Mouse (Mus musculus) yolk sac, embryonic 10.5 days (tissue): ENCODE data around the gene Foxa3.
A peak's percentile ranks its signal among the peaks of the same experiment; 100 is the strongest.
"Not testable (repeated sequence)": the region's sequence is repeated elsewhere in the genome, so short reads cannot be mapped to it uniquely, and the experiment has no call there.

Source experiments
- DNase-seq: peaks from one replicate; pipeline ENCODE4 v3.0.0-alpha.2; 2017; ENCODE audit warnings: low spot score

Foxa3 gene

GRCm38 (mm10) chr7:19023357-19023814 lies at the start of gene Foxa3:
Gene Foxa3 (minus strand): TSS chr7:19023538.
- peak; percentile 83 for DNase-seq

- not testable (repeated sequence) for DNase-seq
Measured at GRCm38 (mm10) chr7:19071024-19071423, 47.7 kb upstream of the Foxa3 start.

GRCm38 (mm10) chr7:19069500-19069899 lies 46.2 kb upstream of the Foxa3 start:
- no peak for DNase-seq

DNA sequence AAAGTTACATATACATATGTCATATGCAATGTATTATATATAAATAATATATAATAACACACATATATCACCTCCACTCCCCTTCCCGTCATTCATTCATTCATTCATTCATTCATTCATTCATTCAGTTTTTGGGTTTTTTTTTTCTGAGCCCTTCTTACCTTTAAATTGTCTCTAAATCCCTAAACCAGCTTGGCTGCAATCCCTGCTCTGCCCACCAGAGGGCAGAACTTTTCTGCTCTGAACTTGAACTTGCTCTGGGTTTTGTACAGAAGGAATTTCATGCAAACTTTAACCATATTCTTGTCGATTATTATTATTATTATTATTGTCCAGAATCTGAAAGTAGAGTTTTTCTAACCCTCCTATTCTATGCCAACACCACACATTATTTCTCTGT lies 45.4 kb upstream of the Foxa3 start:
- DNase-seq = no peak

GRCm38 (mm10) chr7:19067935-19068334 lies 44.6 kb upstream of the Foxa3 start:
- DNase-seq = no peak

DNA sequence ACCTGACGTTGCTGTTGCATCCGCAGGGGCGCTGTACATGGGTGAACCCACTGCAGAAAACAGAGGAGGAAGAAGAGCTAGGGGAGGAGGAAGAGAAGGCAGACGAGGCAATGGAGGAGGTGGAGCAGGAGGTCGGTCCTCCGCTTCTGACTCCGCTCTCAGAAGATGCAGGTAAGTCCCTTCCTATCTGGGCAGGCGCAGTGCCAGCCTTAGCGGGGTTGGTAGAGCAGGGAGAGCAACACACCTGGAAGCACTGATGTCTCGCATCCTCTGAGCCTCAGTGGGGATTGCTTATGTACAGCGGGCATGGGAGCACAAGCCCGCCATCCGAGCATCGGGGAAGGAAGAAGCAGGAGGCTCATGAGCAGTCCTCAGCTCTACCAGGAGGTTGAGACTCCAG lies 43.7 kb upstream of the Foxa3 start:
- DNase-seq = no peak

GRCm38 (mm10) chr7:19065896-19066295 lies 42.6 kb upstream of the Foxa3 start:
- no peak for DNase-seq

GRCm38 (mm10) chr7:19057405-19057804 lies 34.1 kb upstream of the Foxa3 start:
- DNase-seq = no peak

- no peak for DNase-seq
Measured at GRCm38 (mm10) chr7:19055108-19055507, 31.8 kb upstream of the Foxa3 start.

DNA sequence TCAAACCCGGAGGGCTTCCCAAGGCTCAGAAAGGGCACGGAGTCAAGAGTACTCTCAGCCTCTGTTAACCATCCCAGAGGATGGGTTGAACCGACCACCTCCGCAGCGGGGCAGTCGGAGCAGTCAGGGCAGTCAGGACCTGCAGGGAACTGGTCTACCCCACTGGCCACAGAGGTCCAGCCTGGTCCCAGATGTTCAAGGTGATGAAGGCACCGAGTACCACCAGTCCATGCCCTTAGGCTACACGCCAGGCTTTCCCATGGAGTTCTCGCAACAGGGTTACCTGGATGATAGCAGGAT lies 31.4 kb upstream of the Foxa3 start:
- DNase-seq = no peak

- peak; percentile 23 for DNase-seq
Measured at GRCm38 (mm10) chr7:19054047-19054776, 30.9 kb upstream of the Foxa3 start, which contains the start of gene Rsph6a. Gene Rsph6a (plus strand): TSS chr7:19054690.

DNA sequence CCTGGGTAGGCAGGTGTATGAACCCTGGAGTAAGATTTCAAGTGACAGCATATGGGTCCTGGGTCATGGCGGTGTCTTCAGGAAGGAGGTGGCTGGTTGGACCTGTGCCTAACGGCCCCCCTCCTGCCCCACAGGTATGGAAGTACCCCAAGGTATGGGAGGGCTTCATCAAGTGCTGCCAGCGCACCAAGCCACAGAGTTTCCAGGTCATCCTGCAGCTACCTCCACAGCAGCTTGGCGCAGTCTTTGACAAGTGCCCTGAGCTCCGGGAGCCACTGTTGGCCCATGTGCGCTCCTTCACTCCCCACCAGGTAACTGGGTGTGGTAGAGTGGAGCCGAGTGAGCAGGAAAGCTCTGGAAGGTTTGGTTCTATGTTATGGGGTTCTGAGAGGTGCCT lies 29.8 kb upstream of the Foxa3 start:
- no peak for DNase-seq

DNA sequence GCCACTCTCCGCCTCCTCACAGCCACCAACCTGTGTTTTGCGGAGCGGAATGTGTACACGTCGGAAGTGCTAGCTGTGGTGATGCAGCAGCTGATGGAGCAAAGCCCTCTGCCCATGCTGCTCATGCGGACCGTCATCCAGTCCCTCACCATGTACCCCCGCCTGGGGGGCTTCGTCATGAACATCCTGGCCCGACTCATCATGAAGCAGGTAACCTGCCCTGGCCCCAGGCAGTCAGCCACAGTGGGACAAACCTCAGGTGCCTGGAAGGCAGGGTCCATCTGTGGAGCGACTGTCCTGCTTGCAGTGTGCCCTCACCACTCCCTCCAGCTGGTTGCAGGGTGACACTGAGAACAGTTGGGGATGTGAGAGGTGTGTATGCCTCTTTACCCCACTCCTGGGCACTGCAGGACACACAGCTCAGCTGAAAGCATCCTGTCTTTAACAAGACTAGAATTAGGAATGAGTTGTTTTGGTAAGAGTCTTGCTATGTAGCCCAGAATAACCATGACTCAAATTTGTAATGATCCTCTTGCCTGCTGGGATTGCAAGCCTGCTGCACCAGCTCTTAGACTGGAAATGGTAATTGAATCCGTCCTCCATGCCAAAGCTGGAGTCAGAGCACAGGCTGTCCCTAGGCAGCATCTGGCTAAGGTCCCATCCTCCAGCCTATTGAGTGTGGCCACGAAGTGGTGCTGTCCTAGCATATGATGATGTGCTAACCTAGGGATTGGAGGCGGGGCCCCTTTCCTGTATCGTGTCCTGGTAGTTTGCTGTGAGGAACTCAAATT lies 29.2 kb upstream of the Foxa3 start:
- no peak for DNase-seq

DNA sequence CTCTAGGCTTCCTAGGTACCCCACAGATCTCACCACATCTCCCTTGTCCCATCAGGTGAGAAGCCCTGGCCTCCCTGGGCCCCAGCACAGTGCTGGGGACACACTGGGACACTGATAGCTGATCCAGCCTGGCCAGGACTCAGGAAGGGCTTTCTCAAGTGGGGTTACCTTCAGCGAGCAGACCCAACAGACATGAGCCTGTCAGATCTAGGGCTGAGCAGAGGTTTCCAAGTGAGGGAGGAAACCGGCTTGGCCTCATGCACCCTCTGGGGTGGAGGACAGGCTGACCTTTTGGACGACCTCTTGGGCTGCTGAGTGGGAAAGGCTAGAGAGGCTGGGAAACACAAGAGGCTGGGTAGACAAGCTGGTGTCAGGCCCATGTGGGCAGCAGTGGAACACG lies 27.8 kb upstream of the Foxa3 start:
- no peak for DNase-seq

DNA sequence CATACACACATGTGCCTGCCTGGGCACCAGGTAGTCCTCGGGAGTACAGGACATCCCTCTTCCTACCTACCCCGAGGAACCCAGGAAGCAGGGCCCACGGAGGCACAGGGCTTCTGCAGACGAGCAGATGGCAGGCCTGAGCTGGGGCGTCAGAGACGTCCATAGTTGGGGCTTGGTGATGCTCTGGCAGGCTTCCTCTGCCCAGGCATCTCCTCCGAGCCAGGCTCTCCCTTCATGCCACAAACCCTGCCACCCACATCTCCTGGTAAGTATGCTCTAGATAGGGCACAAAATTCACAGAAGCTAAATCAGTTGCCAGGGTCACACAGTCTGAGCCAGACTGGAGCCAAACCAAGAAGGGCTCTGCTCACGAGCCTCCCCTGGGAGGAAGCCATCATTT lies 26.8 kb upstream of the Foxa3 start:
- DNase-seq = no peak

DNA sequence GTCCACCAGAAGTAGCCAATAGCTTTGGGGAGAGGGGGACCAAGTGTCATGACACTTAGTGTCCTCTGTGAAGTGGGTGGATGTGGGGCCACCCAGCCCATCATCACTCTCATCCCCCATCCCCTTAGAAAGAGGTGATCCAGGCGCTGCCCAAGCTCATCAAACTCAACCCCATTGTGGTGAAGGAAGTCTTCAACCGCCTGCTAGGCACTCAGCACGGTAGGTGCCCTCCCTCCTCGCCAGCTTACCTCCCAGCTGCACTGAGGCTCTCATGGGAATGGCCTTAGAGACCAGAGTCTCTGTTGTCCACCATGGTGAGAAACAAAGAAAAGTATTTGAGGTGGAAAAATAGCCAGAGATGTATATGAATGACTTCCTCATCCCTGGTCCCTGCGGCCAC lies 25.9 kb upstream of the Foxa3 start:
- DNase-seq = no peak

- no peak for DNase-seq
Measured at GRCm38 (mm10) chr7:19048006-19048527, 24.7 kb upstream of the Foxa3 start.

DNA sequence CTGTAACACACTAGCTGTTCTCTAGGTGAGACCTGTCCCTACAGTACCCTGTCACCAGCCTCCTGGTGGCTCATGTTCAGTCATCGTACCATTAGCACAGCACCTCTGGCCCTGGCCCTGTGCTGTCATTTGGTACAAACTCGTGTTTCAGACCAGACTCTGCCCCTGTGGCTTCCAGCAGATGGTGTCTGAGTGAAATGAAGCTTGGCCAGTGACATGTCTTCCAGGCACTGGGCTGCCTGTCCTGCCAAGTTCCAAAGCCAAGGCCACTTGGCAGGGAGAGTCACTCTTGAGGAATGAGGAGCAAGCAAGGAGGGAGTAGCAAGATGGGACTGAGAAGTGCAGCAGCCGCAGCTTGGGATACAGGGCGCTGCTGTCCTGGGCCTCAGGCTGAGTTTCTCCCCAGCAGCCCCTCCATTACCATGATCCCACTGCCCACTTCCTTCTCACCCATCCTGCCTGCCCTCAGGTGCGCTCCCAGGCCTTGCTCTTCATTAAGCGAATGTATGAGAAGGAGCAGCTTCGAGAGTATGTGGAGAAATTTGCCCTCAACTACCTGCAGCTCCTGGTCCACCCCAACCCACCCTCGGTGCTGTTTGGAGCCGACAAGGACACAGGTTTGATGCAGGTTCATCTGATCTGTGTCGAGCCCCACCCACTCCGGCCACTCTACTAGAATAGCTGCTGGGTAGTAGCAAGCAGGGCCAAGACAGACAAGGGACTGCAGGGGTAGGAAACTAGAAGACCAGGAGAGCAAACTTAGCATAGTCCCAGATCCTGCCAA lies 23.1 kb upstream of the Foxa3 start:
- DNase-seq = no peak

DNA sequence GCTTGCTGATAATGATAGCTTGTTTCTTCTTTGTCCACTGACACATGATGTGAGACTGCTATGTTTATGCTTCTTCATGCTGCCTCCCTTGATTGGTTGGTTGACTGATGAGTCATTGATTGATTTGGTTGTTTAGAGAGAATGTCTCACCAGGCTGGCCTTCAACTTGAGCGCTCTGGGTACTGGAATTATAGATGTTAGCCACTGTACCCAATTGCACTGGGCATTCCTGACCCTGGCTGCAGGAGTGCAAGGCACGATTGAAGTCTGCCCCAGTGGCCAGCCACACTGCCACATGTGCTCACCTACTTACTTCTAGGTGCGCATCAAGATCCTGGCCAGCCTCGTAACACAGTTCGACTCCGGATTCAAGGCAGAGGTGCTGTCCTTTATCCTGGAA lies 21.3 kb upstream of the Foxa3 start:
- DNase-seq = no peak

DNA sequence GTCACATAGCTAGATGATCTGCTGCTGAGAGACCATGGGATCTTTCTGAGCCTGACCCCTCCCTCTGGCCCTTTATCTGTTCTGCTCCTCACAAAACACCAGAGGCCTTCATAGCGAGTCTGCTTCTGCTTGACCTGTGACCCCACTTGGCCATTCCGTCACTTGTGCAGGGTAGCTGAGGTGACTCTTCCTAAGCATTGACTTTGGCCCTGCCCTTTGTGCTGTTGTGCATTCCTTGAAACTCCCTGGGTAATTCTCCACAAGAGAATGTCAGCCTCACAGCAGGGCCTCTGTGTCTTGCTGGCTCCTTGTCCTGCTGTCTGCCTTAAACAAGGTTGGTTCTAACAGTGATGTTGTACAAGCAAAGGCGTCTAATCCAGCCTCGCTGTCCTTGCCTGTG lies 8.3 kb upstream of the Foxa3 start:
- DNase-seq = peak; percentile 75

- peak; percentile 35 for DNase-seq
Measured at GRCm38 (mm10) chr7:19029084-19029653, 5.8 kb upstream of the Foxa3 start.

DNA sequence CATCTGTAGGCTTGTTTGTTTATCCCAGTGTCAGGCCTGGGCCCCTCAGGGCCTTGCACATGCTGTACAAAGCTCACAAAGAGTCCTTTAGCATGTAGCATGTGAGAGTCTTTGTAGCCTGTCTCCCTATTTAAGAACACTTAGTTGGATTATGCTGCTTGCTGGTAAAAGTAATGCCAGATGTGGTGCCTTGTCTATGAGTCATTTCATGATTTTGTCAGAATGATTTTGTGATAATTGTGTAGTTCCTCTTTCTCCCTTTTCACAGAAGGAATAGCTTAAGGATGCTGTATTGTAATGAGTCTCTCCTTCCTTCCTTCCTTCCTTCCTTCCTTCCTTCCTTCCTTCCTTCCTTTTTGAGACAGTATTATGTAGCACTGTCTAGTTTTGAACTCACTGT lies 4.7 kb upstream of the Foxa3 start:
- DNase-seq = no peak
